Mouse (Mus musculus): Measurements from ENCODE around the gene Ccdc125. TPM values are rescaled to one million over a fixed set of nuclear protein-coding genes. Genes with fewer than 3 reads are reported as not detected.
A peak's percentile ranks its signal among the peaks of the same experiment; 100 is the strongest.

Gene Ccdc125
- polyA plus RNA-seq, 1 experiment: 0.20 TPM

DNA sequence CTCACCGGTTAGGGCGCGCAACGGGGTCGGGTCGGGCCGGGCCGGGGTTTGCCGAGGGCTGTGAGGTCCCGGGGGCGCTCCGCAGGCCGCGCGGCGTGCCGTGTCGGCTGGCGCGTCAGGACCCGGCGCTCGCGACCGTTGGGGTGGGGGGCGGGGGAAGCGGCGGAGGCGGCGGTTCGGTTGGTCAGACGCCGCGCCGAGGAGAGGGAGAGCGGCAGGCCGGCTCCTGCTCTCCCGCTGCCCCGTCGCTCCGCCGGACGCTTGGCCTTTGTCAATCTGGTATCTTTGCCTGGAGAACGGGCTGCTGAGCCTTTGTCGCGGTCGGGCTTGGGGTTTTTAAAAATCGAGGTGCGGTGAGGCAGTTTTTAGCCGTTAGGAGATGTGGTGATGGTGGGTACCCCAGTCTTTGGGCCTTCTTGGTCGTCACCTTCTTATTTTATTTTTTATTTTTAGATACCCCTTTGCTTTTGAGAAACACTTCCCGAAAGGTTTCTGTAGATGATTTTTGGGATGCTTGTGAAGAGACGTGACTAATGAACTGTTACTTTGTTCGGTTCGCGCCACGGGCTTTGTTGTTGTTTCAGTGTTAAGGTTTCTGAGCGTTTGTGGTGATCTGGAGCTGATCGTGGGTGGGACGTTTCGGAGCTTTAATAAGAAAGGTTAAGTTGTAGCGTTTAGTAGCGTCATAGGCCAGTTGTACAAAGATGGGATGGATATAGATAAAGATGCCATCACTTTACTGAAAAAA lies 17.9 kb upstream of the Ccdc125 start, which contains the start of gene Taf9:
Taf9 (plus strand) TSS at position 141 of the 748 bp plus-strand sequence.
- Histone ChIP-seq H3K4me1 (ENCODE audit: control insufficient read depth, insufficient read depth, low read length) (peaks cover under 1% of the 10 kb centered on the region; the same call in 1 of the 2 replicates), H3K27ac (ENCODE audit: control insufficient read depth, insufficient read depth, low read depth, low read length) (peak within 1 kb of the TSS; percentile 81)
- peak; percentile 55; the same call in 1 of the 2 replicates for TF ChIP-seq POLR2A (IDR thresholded peaks at IDR 0.05; ENCODE audit: control insufficient read depth, low read depth, low read length)
- TF ChIP-seq CTCF (IDR thresholded peaks at IDR 0.05; ENCODE audit: control insufficient read depth, insufficient read depth, insufficient replicate concordance, low read depth, low read length): no peak

DNA sequence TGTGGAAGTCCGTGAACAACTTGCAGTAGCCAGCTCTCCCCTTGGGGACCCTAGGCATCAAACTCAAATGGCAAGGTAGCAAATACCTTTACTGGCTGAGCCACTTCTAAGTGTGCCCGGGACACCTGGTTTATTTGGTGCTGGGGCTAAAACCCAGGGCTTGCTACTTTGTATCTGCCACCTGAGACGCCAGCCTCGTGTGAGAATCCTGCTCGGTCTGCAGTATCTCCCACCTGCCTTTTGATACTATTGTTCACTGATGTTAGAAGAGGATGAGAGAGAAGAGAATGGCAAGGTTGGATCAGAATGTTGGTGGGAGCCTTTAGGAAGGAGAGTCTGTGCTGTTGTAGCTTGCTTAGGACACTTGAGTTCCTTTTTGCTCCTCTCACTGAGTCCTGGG lies 11.4 kb upstream of the Ccdc125 start:
- no peaks in the 10 kb centered on the region for H3K27me3 ChIP-seq (ENCODE audit: control insufficient read depth, insufficient read depth, low read length)
- H3K4me3 ChIP-seq (ENCODE audit: control insufficient read depth, low read depth, low read length): no peak overlapping the region
- H3K4me1 ChIP-seq (ENCODE audit: control insufficient read depth, insufficient read depth, low read length): peaks cover 4% of the 10 kb centered on the region; the same call in 1 of the 2 replicates
- H3K27ac ChIP-seq (ENCODE audit: control insufficient read depth, insufficient read depth, low read depth, low read length): 0 out of 2 replicates have a peak overlapping the region, but pooled peaks have one; percentile 29
- peaks cover 1% of the 10 kb centered on the region; the same call in 1 of the 2 replicates for H3K36me3 ChIP-seq (ENCODE audit: control insufficient read depth, insufficient read depth, low read length)
- TF ChIP-seq POLR2A (IDR thresholded peaks at IDR 0.05; ENCODE audit: control insufficient read depth, low read depth, low read length): no peak
- no peak for TF ChIP-seq CTCF (IDR thresholded peaks at IDR 0.05; ENCODE audit: control insufficient read depth, insufficient read depth, insufficient replicate concordance, low read depth, low read length)

More for the DNA sequence above, 17.9 kb upstream of the Ccdc125 start, which contains the start of gene Taf9:
- Histone ChIP-seq H3K36me3 (ENCODE audit: control insufficient read depth, insufficient read depth, low read length) (peaks cover 1% of the 10 kb centered on the region), H3K27me3 (ENCODE audit: control insufficient read depth, insufficient read depth, low read length) (no peaks in the 10 kb centered on the region), H3K4me3 (ENCODE audit: control insufficient read depth, low read depth, low read length) (peak within 1 kb of the TSS; percentile 99)

- Histone ChIP-seq H3K27ac (ENCODE audit: control insufficient read depth, insufficient read depth, low read depth, low read length) (no peak overlapping the region), H3K36me3 (ENCODE audit: control insufficient read depth, insufficient read depth, low read length) (no peaks in the 10 kb centered on the region), H3K4me3 (ENCODE audit: control insufficient read depth, low read depth, low read length) (no peak overlapping the region), H3K27me3 (ENCODE audit: control insufficient read depth, insufficient read depth, low read length) (no peaks in the 10 kb centered on the region), H3K4me1 (ENCODE audit: control insufficient read depth, insufficient read depth, low read length) (peaks cover 4% of the 10 kb centered on the region; the same call in 1 of the 2 replicates)
- TF ChIP-seq CTCF (IDR thresholded peaks at IDR 0.05; ENCODE audit: control insufficient read depth, insufficient read depth, insufficient replicate concordance, low read depth, low read length) (peak; percentile 34; the same call in 1 of the 2 replicates), POLR2A (IDR thresholded peaks at IDR 0.05; ENCODE audit: control insufficient read depth, low read depth, low read length) (no peak)
Observed at GRCm38 (mm10) chr13:100659864-100660456, 9.6 kb upstream of the Ccdc125 start.

DNA sequence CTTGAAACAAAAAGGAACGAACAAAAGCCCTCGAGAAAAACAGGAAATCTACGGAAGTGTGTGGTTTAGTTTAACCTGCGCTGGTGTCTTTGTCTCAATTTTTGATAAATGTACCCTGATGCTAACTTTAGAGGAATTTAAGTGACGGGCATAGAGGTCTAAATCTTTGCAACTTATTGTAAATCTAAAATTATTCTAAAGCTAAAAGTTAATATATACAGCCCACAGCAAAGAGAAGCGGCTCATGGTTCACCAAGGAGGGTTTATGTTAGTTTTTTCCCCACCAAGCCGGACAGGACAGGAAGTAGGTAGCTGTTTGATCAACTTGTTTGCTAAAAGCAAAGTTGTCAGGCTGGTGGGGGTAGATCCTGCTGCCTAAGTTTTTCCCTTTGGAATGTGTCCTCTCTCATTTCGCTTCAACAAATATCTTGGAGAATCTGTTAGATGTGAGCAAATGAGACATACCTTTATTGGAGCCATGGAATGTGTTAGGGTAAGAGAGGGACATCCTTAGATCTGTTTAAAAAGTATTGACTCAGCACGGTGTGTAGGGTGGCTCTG lies 744 bp downstream of the Ccdc125 start:
- no peaks in the 10 kb centered on the region for H3K27me3 ChIP-seq (ENCODE audit: control insufficient read depth, insufficient read depth, low read length)
- no peak overlapping the region for H3K27ac ChIP-seq (ENCODE audit: control insufficient read depth, insufficient read depth, low read depth, low read length)
- no peak overlapping the region for H3K4me3 ChIP-seq (ENCODE audit: control insufficient read depth, low read depth, low read length)
- no peak for TF ChIP-seq POLR2A (IDR thresholded peaks at IDR 0.05; ENCODE audit: control insufficient read depth, low read depth, low read length)
- no peaks in the 10 kb centered on the region for H3K36me3 ChIP-seq (ENCODE audit: control insufficient read depth, insufficient read depth, low read length)
- peaks cover 12% of the 10 kb centered on the region for H3K4me1 ChIP-seq (ENCODE audit: control insufficient read depth, insufficient read depth, low read length)

DNA sequence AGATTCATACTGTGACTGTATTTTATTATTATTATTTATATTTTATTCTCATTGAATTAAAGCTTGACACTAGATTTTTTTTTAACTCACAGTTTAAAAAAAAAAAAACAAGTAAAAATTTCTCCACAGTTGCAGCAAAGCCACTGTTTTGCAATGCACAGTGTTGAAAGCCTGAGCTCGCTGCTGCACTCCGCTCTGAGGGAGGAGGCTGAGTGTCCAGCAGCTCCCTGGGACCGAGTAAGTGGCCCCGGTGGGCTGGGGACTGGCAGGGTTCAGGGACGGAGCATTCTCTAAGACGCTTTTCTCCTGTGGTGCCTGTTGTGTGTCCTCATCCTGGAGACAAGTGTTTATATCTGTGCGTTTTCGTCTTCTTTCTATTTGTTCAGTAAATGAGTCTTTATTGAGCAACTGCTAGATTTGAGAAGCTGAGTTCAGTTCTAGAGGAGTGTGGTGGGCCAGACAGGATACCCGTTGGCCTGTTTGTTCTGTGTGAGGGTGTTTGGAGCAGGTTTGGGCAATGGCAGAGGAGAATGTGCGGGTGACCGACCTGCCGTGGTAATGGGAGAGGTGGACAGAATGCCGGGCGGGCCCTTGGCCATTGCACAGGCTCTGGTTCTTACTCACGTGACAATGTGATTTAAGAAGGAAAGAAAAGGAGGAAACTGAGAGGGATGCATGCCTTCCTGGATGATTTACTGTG lies 6.6 kb downstream of the Ccdc125 start:
- Histone ChIP-seq H3K27ac (ENCODE audit: control insufficient read depth, insufficient read depth, low read depth, low read length) (no peak overlapping the region), H3K4me3 (ENCODE audit: control insufficient read depth, low read depth, low read length) (no peak overlapping the region), H3K36me3 (ENCODE audit: control insufficient read depth, insufficient read depth, low read length) (no peaks in the 10 kb centered on the region), H3K4me1 (ENCODE audit: control insufficient read depth, insufficient read depth, low read length) (peaks cover 7% of the 10 kb centered on the region; the same call in 1 of the 2 replicates), H3K27me3 (ENCODE audit: control insufficient read depth, insufficient read depth, low read length) (no peaks in the 10 kb centered on the region)
- TF ChIP-seq POLR2A (IDR thresholded peaks at IDR 0.05; ENCODE audit: control insufficient read depth, low read depth, low read length) (no peak), CTCF (IDR thresholded peaks at IDR 0.05; ENCODE audit: control insufficient read depth, insufficient read depth, insufficient replicate concordance, low read depth, low read length) (no peak)

DNA sequence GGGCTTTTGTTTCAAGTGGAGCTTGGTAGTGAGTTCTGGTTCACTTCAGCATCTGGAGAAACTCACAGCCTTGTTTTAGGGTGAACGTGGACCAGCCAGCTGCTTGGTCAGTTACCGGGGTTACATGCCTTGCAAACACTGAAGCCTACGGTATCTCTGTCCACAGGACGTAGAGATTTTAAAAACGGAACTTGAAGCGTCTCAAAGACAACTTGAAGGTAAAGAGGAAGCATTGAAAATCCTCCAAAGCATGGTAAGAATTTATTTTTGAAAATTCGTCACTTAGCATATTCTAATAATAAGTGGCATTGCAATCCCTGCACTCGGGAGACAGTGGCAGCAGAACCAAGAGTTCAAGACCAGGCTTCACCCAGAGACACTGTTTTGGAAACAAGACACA lies 12.1 kb downstream of the Ccdc125 start:
- Histone ChIP-seq H3K4me1 (ENCODE audit: control insufficient read depth, insufficient read depth, low read length) (peaks cover 5% of the 10 kb centered on the region; the same call in 1 of the 2 replicates), H3K27me3 (ENCODE audit: control insufficient read depth, insufficient read depth, low read length) (no peaks in the 10 kb centered on the region), H3K36me3 (ENCODE audit: control insufficient read depth, insufficient read depth, low read length) (no peaks in the 10 kb centered on the region), H3K27ac (ENCODE audit: control insufficient read depth, insufficient read depth, low read depth, low read length) (no peak overlapping the region), H3K4me3 (ENCODE audit: control insufficient read depth, low read depth, low read length) (no peak overlapping the region)
- TF ChIP-seq POLR2A (IDR thresholded peaks at IDR 0.05; ENCODE audit: control insufficient read depth, low read depth, low read length): no peak
- TF ChIP-seq CTCF (IDR thresholded peaks at IDR 0.05; ENCODE audit: control insufficient read depth, insufficient read depth, insufficient replicate concordance, low read depth, low read length): no peak

Data from testis, adult 2 months (tissue).